Mouse (Mus musculus): Measurements from ENCODE around the gene Csmd2.
A peak's percentile ranks its signal among the peaks of the same experiment; 100 is the strongest.

The Csmd2 gene

DNA sequence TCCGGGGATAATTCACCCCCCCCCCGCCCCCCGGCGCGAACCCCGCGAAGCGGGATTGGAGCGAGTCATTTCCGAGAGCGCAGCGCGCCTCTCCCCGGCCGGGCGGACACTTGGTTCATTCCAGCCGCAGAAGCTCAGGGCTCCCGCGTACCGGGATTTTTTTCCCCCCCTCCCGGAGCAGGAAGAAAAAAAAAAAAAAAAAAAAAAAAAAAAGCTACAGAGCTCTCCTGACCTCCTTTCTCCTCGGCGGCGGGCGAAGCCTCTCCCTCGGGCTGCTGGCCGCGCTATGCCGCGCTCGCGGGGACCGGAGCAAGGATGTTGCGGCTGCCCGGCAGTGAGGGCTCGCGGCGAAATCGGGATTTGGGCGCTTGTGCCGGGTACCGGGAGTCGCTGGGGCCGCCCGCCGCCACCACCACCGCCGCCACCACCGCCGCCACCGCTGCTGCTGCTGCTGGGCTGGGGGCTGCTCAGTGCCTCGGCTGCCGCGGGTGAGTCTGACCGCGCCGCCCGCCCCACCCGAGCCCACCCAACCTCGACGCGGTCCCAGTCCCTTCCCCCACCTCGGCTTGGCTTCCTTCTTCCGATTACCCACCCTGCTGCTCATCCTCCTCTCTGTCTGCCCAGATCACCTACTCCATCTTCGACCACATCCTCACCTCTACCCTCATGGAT, at the start of gene Csmd2:
Csmd2 (plus strand) TSS at position 74 of the 672 bp plus-strand sequence.
- DNase-seq = no peak

DNA sequence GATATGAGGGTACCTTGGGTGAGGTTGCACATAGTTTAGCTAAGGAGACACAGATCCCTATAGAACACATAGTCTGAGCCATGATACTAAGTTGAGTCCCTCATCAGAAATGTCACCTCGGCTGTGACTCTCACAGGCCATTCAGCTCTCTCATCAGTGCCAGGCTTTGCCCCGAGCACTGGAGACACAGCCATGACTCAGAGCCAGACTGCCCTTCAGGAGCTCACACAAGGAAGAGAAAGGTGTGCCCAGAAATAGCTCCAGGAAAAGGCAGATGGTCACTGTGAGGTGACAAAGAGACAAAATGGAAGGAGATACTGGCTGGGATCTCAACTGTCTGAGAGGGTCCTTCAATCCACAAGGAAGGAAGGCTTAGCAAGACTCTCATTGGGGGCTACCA, 40.0 kb upstream of the Csmd2 start:
- no peak for DNase-seq

DNA sequence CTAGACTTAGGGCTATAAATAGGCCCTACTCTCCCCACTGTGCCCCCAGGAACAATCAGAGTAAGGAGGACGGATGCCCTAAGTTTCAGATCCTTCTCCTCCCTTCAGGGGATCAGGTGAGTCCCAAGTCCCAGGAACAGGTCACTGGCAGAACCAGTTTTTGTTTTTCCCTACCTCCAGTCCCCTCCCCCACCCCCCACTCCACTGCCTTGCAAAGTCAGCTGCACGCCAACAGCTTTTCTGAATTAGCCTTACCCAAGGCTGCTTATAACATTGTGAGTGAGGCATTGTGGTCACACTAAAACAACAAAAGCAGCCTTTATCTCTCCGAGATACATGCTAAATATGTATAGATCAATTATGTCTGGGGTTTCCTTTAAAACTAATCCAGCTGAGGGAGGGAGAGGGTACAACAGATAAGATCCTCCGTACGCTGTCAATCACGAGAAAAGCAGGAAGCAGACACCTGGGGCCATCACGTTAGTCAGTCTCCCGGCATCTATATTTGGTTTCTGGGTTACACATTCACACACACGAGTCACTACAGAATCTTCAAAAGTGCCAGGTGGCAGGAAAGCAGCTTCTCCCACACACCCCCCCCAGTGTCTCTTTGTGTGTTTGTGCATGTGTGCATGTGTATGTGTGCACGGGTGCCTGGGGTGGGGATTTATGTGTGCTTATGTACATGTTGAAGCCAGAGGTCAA, 34.5 kb upstream of the Csmd2 start:
- DNase-seq = no peak

DNA sequence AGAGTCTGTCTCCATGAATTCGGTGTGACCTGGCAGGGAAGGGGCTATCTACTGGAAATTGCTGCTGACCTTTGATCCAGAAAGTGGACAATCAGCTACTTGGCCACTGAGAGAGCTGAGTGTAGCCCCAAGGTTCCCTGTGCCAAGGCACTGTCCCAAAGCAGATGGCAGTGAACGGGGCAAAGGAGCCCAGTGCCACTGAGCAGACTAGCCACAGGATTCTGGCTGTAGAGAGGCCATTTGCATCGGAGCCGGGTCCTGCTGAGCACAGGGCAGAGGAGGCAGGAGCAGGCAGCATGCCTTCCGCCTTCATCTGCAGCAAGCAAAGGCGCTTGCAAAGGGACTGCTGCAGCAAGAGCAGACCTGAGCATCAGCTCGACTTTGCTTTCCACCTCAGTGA, 18.6 kb upstream of the Csmd2 start:
- DNase-seq = no peak

DNA sequence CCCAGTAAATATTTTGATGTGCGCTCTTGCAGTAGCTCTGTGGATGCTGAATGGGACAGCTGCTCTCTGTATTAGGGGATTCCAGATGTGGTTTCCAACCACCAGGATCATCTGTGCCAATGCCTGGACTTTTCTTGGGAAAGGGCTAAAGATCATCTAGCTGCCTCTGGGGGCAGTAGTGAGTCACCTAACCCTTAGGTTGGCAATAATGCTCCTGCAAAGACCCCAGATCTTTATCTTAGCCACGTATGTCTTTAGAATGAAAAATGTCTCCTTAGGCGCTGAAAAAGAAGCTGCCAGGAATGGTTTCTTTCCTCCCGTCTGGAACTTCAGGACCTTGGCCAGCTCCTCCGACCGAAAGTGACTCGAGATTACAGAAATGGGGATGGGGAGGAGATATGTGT, 17.6 kb upstream of the Csmd2 start:
- peak; percentile 38 for DNase-seq

DNA sequence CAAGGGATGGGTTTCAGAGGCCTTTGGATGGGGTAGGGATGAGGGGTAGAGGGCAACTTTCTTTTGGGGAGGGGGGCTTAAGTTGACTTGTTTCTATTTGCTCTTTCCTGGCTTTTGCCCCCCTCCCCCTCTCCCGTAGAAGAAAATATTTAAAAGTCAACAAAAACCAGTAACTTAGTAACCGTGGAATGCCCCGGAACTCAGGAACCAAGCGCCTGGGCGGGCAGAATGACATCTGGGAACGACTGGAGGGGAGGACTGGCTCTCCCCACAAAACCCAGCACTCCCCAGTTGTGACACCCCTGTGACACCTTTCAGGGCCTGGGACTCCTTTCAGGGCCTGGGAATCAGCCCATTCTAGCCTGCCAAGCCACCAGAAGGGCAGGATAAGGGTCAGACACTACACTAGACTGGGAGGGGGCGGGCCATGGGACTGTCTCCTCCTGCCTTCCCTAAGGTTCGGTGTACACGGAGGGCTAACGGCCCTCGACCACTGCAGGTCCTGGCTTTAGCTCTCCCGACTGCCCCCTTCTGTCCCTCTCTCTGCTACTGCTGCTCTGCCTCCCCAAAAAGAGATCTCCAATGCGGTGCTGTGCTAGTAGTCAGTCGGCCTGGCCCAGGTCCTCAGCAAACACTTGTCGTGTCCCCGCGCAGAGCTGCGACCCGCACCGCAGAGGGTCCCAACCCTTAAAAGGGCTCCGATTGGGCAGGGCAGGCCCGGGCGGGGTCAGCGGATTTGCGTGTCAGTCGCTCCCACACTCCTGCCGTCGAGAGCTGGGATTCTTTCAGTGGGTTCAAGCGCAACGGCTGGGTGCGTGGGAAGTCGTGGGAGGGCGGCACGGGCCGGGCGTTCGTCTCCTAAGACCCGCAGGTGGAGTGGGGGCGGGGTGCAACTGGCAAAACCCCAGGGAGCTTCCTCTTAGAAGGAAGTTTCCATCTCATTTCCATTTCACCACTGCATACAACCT, 16.5 kb upstream of the Csmd2 start, which contains the start of gene CK137956:
CK137956 (minus strand) TSS at position 51 of the 968 bp plus-strand sequence.
- DNase-seq = no peak

DNA sequence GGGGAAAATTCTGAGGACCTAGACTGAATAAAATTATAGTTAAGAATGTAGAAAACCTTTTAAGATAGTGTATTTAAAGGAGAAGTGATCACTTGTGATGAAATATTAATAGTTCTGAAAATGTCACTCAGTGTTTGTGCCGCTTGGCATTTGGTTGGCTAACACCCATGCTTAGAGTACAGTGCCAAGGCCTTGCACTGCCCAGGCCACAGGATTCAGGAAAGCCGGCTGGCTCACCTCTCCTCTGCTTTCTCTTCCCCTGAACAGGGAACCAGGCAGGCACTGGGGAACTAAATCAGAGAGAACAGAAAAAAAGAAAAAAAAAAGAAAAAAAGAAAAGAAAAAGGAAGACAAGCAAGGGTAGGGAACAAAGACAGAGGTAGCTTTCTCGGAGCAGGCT, 14.7 kb upstream of the Csmd2 start:
- DNase-seq = no peak

DNA sequence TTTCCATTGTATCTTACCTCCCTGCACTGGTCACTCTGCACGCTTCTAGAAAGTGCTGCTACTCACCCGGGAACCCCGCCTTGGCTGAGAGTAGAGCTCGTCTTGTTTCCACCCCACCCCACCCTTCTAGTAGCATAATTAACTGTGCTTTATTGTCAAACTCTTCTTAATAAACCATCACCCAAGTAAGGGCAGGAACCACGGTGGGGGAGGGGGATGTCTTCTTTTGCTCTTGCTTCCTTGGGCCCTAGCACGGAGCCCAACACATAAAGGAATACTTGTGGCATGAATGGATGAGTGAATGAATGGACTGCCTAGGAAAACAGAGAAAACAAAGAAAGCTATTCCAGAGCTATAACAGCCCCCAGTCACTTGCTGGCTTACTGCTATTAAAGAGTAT, 6.5 kb upstream of the Csmd2 start:
- DNase-seq = no peak

DNA sequence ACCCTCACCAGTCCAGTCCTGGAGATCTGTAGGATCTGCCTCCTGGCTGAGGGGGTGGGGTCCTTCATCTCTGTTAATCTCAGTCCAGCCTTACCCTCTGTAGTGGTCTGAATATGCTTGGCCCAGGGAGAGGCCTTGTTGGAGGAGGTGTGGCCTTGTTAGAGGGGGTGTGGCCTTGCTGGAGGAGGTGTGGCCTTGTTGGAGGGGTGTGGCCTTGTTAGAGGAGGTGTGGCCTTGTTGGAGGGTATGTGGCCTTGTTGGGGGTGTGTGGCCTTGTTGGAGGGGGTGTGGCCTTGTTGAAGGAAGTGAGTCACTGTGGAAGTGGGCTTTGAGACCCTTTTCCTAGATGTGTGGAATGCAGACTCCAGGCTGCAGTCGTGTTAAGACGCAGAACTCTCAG, 3.2 kb upstream of the Csmd2 start:
- no peak for DNase-seq

DNA sequence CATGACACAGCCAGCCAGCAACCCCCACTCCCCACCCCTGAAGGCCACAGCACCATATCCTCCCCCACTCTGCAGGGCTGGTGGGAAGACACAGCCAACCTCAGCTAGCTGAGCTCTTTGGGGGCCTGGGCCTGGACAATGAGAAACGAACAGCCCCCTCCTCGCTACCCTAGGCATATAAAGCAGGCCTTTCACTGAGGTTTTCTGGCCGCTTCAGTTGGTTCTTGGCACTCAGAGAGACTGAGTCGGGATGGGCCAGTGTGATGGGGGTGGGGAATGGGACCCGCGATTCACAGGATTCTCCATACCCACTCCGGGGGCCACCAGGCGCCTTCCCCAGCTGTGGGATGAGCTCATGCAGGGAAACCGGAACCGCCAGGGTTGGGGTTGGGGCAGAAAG, 1.8 kb upstream of the Csmd2 start:
- DNase-seq = no peak

DNA sequence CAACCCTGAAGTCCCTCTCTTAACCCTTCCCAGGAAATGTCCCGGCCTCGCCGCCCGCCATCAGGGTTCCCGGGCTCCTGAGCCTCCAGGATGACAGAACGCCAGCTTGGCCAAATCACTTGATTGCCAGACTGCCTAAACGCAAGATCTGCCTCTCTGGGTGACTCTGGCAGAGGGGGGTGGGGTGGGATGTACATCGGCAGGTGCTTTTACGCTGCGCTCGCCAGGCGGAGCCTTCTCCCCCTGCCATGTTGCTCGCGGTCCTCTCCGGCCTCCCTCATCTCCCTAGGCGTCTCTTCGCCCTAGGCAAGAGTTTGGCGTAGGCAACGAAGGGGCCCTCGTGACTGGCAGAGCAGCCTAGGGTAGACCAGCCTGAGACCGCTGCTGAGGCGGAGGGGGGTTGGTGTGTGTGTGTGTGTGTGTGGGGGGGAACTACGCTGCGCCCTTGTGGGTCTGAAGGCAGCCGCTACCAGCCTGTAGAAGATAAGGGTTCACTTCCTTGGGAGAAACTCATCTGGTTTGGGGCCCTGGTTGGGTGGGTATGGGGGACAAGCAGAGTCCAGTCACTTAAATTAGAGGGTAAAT, 1.1 kb upstream of the Csmd2 start:
- no peak for DNase-seq

DNA sequence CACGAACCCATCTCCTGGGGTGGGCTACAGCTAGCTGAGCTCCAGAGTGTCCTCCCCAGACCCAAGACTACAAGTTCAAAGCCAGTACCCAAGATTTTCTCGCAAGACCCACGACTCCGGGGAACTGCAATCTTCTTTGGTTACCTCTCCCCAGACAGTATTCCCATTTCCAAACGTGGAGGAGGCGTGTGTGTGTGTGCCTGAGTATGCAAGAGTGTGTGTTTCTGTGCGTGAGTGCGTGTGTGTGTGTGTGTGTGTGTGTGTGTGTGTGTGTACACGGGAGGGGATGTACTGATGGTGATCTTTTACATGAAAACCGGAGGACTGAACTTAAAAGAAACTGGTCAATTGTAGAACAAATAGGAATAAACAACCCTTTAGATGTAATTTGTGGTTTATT, 387 bp upstream of the Csmd2 start:
- DNase-seq = no peak

DNA sequence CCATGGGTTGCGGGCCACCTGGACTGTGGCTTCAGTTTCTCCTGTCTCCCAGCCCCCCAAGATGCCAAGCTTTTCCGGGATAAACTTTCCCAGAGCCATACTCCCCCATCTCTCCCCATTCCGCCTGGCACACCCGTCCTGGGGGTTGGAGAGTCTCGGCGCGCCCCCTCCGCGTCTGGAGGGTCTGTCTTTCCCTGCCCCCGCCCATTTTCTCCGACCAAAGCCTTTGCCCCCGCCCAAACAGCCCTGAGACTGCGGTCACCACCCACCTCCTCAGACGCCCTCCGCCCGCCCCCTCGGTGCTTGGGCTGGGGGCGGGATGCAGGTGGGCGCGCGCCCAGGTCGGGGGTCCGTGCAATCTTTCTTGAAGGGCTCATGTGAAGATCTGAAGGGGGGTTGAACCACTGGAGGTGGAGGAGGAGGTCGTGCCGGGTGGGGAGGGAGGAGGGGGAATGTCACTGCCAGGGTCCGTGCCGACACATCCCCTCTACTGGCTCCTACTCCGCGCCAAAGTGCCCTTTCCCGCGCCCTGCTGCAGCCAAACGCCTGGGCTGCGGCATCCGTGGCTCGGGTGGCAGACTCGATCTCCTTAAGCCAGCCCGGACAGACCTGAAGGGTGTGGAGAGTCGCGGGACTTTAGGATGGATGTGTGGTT, 996 bp downstream of the Csmd2 start:
- DNase-seq = no peak

DNA sequence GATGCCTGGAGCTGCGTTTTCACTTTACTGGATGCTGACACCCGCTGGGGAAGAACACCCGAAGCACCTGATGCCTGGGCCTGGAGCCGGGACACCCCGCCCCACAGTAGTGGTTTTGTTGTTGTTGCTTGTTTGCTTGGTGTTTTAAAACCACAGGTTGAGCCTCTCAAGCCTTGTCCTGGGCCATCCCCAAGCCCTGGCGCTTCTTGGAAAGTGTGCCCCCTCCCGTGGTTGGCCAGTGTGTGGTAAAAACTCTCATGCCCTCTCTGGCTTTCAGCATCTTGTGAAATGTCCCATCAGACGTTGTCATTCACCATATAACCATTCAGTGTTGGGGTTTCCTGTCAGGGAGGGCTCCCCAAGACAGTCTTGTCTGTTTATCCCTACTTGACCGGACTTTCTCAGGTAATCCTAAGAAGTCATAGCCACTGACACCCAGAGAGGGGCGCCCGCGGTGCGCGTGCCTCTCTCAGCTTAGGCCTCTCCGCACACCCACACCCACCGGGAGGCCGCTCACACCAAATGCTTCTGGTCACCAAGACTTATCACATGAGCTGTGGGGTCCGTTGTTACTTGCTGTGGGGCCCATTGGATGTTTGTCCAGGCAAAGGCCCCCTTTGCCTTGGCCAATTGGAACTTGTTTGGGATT, 1.8 kb downstream of the Csmd2 start:
- no peak for DNase-seq

DNA sequence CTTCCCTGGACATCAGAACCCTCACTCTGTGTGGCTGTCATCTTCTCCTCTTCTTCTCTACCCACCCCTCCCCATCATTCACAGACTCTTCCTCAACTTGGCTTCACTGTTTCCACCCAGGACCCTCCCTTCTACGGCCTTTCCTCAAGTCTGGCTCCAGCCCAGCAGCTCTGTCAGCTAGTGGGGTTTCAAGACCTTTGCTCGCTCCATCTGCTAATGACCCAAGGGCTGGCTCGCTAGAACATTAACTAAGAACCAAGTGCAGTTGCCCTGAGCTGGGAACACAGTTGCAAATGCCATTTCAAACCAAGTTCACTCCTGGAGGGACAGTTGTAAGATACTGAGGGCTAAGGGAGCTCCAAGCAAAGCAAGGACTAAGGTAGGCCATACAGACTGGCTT, 11.6 kb downstream of the Csmd2 start:
- DNase-seq = no peak

DNA sequence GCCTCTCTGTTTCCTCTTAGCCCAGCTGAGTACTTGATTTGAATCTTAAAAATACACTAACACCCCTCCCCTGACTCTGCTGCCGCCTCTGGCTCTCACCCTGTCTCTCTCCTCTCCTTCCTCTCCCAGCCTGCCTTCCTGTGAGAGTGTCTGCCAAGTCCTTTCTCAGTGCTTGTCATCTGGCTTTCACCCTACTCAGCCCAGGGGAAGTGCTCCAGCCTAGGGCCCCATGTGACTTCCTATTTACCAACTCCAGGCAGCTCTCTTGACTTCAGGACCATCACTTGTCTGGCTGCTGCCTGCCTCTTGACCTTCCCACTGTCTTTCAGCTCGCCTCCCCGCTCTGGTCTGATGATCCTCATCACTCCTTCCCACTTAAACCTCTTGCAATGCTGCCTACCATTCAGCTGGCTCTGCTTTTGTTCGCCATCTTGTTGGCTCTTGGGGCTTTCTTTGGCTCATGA, 15.0 kb downstream of the Csmd2 start:
- DNase-seq = no peak

DNA sequence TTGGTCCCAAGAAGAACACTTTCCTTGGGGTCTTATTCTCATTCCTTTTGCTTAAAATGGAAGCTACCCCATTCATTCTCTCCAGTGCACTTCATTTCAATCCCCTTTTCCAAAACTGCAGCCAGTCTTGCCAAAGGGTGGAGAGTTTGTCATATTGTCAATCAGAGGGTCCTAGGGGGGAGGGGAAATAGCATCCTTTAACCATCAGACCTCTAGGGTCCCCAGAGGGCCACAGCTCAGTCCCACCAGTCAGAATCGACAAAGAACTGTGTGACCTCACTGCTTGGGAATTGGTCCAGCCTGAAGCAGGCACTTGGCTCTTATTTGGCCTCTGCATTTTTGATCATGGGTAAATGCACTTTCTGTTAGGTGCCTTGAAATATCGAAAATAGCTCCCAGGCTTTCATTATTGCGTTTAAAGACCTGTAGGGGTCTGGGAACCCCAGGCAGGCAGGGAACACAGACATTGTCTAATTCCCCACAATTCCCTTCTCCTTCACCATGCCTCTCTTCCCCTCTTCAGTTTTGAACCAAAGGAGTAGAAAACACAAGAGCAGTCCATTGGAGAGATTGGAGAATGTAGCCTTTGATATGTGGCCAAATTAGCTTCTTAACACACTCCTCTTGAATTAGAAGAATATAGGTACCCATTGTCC, 17.3 kb downstream of the Csmd2 start:
- no peak for DNase-seq

DNA sequence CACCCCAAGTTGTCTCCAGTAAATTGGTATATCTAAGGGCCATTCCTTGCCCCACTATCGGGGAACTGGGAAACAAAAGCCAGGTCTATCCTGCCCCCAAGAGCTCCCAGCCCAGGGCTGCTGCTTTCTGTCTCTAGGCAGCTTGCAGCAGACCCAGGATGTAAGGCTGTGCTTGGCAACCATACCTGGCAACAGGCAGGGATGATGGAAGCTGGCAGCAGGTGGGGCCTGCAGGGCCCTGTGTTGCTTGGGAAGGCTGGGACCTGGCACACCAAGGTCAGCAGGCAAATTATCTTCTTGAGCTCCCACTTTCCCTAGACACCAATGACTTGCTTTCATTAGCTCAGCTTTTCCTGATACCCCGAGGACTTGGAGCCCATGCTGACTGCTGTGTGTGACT, 31.8 kb downstream of the Csmd2 start:
- no peak for DNase-seq

DNA sequence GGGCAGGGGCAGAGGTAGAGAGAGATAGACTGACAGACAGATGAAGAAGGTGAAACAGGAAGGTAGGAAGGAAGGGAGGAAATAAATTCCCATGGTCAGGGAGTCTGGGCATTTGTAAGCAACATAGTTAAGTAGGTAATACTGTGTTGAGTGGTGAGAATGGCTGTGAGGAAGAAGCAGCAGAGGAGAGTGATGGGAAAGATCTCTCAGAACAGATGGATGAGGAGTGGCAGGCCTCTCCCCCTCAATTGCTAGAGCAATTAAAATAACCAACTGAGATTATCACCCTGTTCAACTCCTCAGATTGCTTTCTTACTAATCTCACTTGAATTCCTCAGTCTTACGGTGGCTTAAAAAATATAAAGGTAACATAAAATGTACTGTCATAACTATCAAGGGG, 40.6 kb downstream of the Csmd2 start:
- no peak for DNase-seq

DNA sequence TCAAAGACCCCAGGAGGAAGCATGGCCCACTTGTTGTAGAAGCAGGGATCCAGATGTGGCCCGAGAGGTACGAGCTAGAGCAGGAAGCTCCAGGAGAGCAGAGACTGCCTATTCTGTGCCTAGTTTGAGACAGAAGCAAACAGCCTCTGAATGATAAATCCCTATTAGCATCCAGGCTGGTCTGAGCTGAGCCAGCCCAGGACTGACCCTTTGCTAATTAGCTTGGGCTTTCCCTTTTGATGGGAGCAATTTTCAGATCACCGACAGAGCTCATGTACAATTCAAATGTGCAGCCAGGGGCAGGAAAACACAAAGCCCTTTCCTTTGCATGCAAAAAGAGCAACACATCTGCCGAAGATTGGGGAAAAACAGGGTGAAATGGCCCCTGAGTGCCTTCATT, 54.2 kb downstream of the Csmd2 start:
- DNase-seq = no peak

DNA sequence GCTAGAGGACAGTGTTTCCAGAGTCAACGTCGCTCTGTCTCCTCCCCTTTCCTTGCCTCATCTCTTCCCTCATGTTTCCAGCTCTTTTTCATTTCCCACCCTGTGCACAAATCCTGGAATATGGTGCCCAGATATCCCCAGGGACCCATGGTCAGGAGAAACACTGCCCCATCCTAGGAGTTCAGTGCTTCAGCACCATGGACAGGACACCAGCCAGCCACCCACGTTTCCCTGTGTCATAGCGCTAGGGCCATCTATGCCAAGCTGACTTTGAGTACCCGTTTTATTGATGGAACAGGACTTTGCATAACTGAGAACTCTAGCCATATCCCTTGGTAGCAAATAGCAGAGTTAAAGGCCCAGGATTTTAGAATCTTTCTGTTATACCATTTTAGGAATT, 55.0 kb downstream of the Csmd2 start:
- peak; percentile 31 for DNase-seq

Data from lung, postnatal 10 days (tissue).